Mouse (Mus musculus) layer of hippocampus, postnatal 25 days (tissue): Measurements from ENCODE around the gene Olfr1241. TPM values are rescaled to one million over a fixed set of nuclear protein-coding genes. Genes with fewer than 3 reads are reported as not detected.

ENCODE experiments used
- DNase-seq, 2 experiments: peaks; one replicate each; pipeline ENCODE4 v3.0.0; 2022; ENCODE audit warnings: mixed read lengths in 2 of 2, low spot score in 1 of 2; ENCODE audit errors: extremely low spot score in 1 of 2
- total RNA-seq, 2 experiments: library from RNA; stranded (reverse); gene quantifications; 2 replicates each; pipeline ENCODE4 v1.2.3; 2021

Gene Olfr1241
- not detected for total RNA-seq

- no peak for DNase-seq
Measured at GRCm38 (mm10) chr2:89487026-89487425, at the start of gene Olfr1241. Gene Olfr1241, minus strand, starts transcription at chr2:89487126.

GRCm38 (mm10) chr2:89531387-89531786, 44.5 kb upstream of the Olfr1241 start, which contains the start of gene Olfr1243:
Gene Olfr1243, minus strand, starts transcription at chr2:89531487.
- no peak for DNase-seq

- DNase-seq: no peak
Measured at GRCm38 (mm10) chr2:89498235-89498634, 11.3 kb upstream of the Olfr1241 start, which contains the start of gene Olfr1242. Gene Olfr1242, minus strand, starts transcription at chr2:89498335.

GRCm38 (mm10) chr2:89442900-89443299, 44.0 kb downstream of the Olfr1241 start, which contains the start of gene Olfr1240:
Gene Olfr1240, minus strand, starts transcription at chr2:89443000.
- no peak for DNase-seq

Other genes starting within 250 kb of the Olfr1241 start
- gene Olfr1228, start 233.1 kb downstream of the Olfr1241 start, total RNA-seq: not detected
- gene Olfr1229, start 199.1 kb downstream of the Olfr1241 start, total RNA-seq: not detected
- not detected for gene Olfr1230, start 189.9 kb downstream of the Olfr1241 start, total RNA-seq
- not detected for gene Olfr1231, start 180.1 kb downstream of the Olfr1241 start, total RNA-seq
- not detected for gene Olfr1232, start 157.5 kb downstream of the Olfr1241 start, total RNA-seq
- gene Olfr1233, start 144.7 kb downstream of the Olfr1241 start, total RNA-seq: not detected
- not detected for gene Olfr1234, start 122.3 kb downstream of the Olfr1241 start, total RNA-seq
- gene Olfr1238, start 77.5 kb downstream of the Olfr1241 start, total RNA-seq: not detected
- not detected for gene Olfr1239, start 66.7 kb downstream of the Olfr1241 start, total RNA-seq
- not detected for gene Olfr1240, start 44.1 kb downstream of the Olfr1241 start, total RNA-seq
- gene Olfr1242, start 11.2 kb upstream of the Olfr1241 start, total RNA-seq: not detected
- not detected for gene Olfr1243, start 44.4 kb upstream of the Olfr1241 start, total RNA-seq
- gene Olfr1245, start 91.3 kb upstream of the Olfr1241 start, total RNA-seq: not detected
- gene Olfr1246, start 106.0 kb upstream of the Olfr1241 start, total RNA-seq: not detected
- gene Olfr1247, start 127.0 kb upstream of the Olfr1241 start, total RNA-seq: not detected
- gene Olfr1248, start 131.1 kb upstream of the Olfr1241 start, total RNA-seq: not detected
- not detected for gene Olfr1249, start 147.9 kb upstream of the Olfr1241 start, total RNA-seq
- gene Olfr1250, start 174.3 kb upstream of the Olfr1241 start, total RNA-seq: not detected
- not detected for gene Olfr1251, start 184.8 kb upstream of the Olfr1241 start, total RNA-seq
- not detected for gene Olfr1252, start 237.9 kb upstream of the Olfr1241 start, total RNA-seq